Mouse (Mus musculus) T-helper 17 cell (primary cell): Measurements from ENCODE around the gene Bdnf.

Experiments used
- in situ Hi-C, 2 experiments: fragments of 300-600 bp; cut with MboI, MseI; formaldehyde crosslinking; loops; 1 replicate in 1 of 2; 2 replicates in 1 of 2; pipeline ENCODE4 v1.15.1; 2025; ENCODE audit warnings: high pct_unique_total_duplicates in 2 of 2

Gene Bdnf

GRCm38 (mm10) chr2:109674532-109674931, at the start of gene Bdnf:
TSS of gene Bdnf (plus strand) at chr2:109674700.
- in situ Hi-C loops = no loop called here

DNA sequence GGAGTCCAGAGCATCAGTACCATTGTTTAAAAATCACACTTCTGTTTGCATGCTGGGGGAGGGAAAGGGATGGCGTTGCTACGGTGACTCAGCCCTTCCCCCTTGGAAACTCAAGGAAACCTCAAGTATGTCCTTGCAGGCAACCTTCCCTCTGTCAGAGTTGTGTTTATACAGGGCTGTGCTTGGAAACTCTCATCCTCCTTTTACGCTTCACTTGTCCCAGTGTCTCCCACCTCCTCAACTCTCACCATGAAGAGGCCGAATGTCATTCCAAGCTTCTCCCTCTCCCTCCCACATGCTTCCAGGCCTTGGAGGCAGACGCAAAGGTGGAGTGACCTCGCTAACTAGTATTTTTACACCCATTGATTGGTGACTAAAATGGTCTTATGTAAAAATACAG, 47.6 kb upstream of the Bdnf start:
- in situ Hi-C loops = no loop called here

DNA sequence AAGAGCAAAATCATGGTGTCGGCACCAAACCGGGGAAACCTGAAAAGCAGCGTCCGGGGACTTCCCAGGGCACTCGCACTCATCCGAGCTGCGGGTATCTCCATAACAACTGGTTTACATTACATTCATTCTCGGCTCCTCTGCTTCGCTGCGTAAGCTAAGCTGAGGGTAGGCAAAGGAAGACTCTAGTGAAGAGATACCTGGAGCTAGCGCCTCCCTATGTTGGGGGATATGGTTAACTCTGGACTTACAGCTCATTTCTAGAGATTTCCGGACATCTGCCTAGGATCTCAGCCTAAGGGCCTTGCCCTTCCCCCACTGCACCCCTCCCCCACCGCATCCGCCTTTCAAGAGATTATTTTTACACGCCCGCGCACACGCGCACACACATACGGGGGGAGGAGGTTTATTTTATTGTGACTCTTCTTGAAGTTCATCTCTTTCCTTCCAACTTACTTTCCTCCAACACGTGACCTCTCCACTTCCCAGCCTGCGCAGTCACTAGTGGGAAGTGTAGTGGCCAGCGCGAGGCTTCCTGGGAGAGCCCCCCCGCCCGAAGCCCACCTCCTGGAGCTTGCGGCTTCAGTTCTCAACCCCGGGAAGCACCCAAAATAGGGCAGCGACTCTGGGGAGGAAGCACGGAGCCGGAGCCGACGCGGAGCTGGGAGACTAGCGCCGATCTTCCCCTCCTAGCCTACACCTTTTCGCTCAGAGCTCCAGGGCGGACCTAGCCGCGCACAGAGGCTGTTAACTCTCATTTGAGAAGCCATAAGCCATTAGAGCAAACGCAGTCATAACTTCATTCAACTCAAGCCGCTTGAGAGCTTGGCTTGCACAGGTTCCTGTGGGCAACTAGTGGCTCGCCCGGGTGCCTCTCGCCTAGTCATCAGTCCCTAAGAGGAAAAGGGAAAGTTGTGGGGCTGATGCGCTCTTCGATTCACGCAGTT, 718 bp upstream of the Bdnf start:
- in situ Hi-C loops = no loop called here

DNA sequence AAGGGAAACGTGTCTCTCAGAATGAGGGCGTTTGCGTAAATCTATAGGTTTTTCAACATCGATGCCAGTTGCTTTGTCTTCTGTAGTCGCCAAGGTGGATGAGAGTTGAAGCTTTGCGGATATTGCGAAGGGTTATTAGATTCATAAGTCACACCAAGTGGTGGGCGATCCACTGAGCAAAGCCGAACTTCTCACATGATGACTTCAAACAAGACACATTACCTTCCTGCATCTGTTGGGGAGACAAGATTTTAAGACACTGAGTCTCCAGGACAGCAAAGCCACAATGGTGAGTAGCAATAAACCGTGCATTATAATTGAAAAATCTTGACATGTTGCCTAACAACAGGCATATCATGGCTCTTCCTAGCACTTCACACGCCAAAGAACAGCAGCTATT, 551 bp downstream of the Bdnf start:
- in situ Hi-C loops = no loop called here

DNA sequence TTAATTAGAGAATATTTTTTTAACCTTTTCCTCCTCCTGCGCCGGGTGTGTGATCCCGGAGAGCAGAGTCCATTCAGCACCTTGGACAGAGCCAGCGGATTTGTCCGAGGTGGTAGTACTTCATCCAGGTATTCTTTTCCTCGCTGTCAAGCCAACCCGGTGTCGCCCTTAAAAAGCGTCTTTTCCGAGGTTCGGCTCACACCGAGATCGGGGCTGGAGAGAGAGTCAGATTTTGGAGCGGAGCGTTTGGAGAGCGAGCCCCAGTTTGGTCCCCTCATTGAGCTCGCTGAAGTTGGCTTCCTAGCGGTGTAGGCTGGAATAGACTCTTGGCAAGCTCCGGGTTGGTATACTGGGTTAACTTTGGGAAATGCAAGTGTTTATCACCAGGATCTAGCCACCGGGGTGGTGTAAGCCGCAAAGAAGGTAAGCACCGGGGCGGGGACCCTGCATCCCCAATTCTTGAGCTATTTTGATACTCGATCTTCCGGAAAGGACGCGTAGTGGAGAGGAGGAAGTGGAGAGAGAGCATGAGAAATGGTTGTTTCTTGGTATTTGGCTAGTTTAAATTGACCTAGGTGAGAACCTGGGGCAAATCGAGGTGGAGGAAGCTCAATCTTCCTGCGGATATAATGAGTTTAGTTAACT, 1.6 kb downstream of the Bdnf start:
- in situ Hi-C loops = no loop called here

- in situ Hi-C loops = no loop called here
These were observed 2.1 kb downstream of the Bdnf start for GRCm38 (mm10) chr2:109676618-109676974.

- in situ Hi-C loops = no loop called here
These were observed 3.0 kb downstream of the Bdnf start for GRCm38 (mm10) chr2:109677221-109678089.

GRCm38 (mm10) chr2:109678090-109678409, 3.5 kb downstream of the Bdnf start:
- in situ Hi-C loops = no loop called here

DNA sequence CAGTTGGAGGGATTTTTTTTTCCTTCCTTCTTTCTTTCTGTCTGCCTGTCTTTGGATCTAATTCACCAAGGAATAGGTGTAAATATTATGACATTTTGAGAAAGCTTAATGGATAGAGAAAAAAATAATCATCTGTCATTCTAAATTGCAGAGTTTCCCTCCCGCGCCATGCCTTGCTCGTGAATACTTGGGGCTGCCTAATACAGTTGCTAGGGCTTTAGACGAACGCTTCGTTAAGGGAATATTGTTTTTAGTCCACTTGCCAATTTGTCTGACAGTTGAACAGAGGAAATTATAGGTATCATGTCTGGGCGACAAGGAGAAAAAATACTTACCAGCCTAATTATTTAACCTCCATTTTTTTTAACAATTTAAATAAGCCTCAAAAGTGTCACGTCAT, 4.0 kb downstream of the Bdnf start:
- in situ Hi-C loops = no loop called here

DNA sequence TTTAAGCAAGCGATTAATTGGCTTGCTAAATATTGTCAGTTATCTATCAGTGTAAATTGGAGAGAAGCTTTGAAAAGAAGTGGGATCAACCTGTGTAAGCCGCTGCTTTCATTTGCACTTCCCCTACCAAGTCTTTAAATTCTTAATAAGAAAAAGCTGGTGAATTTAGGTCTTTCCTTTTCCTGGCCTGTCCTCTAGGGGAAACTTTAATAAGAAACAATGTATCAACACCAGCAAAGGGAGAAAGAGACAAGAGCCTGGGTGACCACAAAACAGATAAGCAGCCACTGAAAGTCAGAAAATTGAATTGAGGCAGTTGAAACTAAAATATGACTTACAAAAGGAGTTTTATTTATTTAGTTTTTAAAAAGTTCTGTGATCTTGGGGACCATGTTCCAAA, 4.9 kb downstream of the Bdnf start:
- in situ Hi-C loops = no loop called here

DNA sequence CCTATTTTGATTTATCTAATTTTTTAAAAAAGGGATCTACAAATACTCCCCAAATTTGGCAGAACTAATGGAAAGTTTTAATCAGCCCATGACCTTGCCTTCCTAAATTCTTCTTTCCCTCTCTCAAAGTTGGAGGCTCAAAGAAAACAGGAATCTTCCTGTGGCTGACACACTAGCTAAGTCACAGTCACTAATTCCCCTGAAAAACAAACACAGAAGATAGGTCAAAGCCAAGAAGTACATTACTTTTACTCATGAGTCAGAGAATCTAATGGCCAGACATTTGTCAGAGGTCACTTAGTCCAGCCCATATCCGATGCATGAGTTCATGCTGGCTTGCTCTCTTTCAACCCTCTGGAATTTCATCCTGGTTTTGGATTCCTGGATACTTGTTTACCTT, 6.6 kb downstream of the Bdnf start:
- in situ Hi-C loops = no loop called here

DNA sequence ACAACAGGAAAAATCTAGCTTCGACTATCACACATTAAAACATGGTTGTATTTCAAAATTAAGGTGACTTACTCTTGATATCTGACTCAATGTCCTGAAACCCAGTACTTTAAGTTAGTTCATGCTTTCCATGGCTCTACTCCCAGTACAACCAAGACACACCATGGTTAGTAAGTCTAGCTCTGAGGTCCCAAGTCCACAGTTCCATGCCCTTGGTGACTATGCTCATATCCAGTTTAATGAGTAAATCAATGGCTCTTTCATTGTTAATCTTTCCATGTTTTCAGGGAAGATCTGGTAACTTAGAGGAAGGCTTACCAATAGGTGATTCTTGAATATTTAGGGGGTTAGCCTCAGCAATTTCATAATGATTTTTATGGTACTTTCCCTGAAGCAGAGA, 14.2 kb downstream of the Bdnf start:
- in situ Hi-C loops = no loop called here

GRCm38 (mm10) chr2:109692266-109693177, 18.0 kb downstream of the Bdnf start:
- in situ Hi-C loops = no loop called here

GRCm38 (mm10) chr2:109693178-109694115, 18.9 kb downstream of the Bdnf start:
- in situ Hi-C loops = no loop called here

GRCm38 (mm10) chr2:109694116-109694837, 19.8 kb downstream of the Bdnf start:
- in situ Hi-C loops = no loop called here

DNA sequence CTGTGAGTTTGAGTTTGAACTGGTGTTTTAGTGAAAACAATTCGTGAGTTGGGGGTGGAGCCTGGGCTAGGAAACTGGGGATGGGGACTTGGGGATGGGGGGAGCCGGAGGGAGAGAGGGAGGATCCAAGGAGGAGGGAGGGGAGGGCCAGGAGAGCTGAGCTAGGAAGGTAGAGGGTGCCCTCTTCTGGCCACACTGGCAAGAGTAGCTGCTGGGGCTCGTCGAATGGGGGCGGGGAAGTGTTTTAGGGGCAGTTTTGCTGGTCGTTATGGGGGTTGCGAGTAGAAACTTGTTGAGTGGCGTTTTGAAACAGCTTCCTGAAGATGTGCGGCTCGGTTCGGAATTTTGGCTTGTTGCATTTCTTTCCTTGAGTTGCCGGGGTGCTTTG, 20.3 kb downstream of the Bdnf start:
- in situ Hi-C loops = no loop called here

- in situ Hi-C loops = no loop called here
These were observed 22.7 kb downstream of the Bdnf start for GRCm38 (mm10) chr2:109697151-109697550.

GRCm38 (mm10) chr2:109700291-109700690, 25.8 kb downstream of the Bdnf start:
- in situ Hi-C loops = no loop called here

DNA sequence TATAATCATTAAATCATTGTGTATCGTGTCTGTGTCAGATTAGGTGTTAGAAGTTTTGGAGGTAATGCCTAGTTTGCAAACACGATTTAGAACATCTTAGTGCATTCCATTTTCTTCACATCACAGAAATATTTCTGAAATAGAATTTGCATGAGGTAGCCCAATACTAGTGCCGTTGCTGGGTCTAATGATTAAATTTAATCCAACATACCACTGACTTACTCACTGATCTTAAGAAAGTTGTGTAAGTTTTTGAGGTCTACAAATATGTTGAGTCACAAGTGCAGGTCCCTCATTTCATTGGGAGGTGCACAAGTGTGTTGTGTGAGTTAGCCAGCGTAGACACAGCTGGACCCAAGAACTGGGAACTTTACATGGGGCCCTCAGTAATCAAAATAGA, 29.1 kb downstream of the Bdnf start:
- in situ Hi-C loops = no loop called here
